Mouse (Mus musculus): ENCODE data around the gene Cpa1. TPM values are rescaled to one million over a fixed set of nuclear protein-coding genes. Genes with fewer than 3 reads are reported as not detected.

The Cpa1 gene
- 0.23 and 0.30 TPM in 2 replicates for polyA plus RNA-seq (2015; fragmentation: Nextera tagmentation; extraction: Ambion mirVana)

- DNase-seq (ENCODE audit: low spot score): no peak
Measured at GRCm38 (mm10) chr6:30638674-30639268, at the start of gene Cpa1. Gene Cpa1, plus strand, starts transcription at chr6:30639218.

GRCm38 (mm10) chr6:30589819-30590218, 49.2 kb upstream of the Cpa1 start:
- DNase-seq (ENCODE audit: low spot score): no peak

GRCm38 (mm10) chr6:30591851-30592404, 47.1 kb upstream of the Cpa1 start:
- DNase-seq (ENCODE audit: low spot score): no peak

- no peak for DNase-seq (ENCODE audit: low spot score)
Measured at GRCm38 (mm10) chr6:30592417-30592974, 46.5 kb upstream of the Cpa1 start.

- DNase-seq (ENCODE audit: low spot score): no peak
Measured at GRCm38 (mm10) chr6:30594364-30594763, 44.7 kb upstream of the Cpa1 start.

- DNase-seq (ENCODE audit: low spot score): no peak
Measured at GRCm38 (mm10) chr6:30596230-30596898, 42.7 kb upstream of the Cpa1 start.

GRCm38 (mm10) chr6:30600033-30600432, 39.0 kb upstream of the Cpa1 start:
- no peak for DNase-seq (ENCODE audit: low spot score)

GRCm38 (mm10) chr6:30600995-30601394, 38.0 kb upstream of the Cpa1 start:
- no peak for DNase-seq (ENCODE audit: low spot score)

GRCm38 (mm10) chr6:30604342-30604867, 34.6 kb upstream of the Cpa1 start:
- no peak for DNase-seq (ENCODE audit: low spot score)

GRCm38 (mm10) chr6:30605111-30605510, 33.9 kb upstream of the Cpa1 start:
- no peak for DNase-seq (ENCODE audit: low spot score)

GRCm38 (mm10) chr6:30605672-30606071, 33.3 kb upstream of the Cpa1 start:
- no peak for DNase-seq (ENCODE audit: low spot score)

GRCm38 (mm10) chr6:30610710-30611109, 28.3 kb upstream of the Cpa1 start, which contains the start of gene Cpa5:
Gene Cpa5, plus strand, starts transcription at chr6:30611010.
- no peak for DNase-seq (ENCODE audit: low spot score)

GRCm38 (mm10) chr6:30611212-30611611, 27.8 kb upstream of the Cpa1 start:
- DNase-seq (ENCODE audit: low spot score): no peak

- DNase-seq (ENCODE audit: low spot score): no peak
Measured at GRCm38 (mm10) chr6:30614251-30614650, 24.8 kb upstream of the Cpa1 start.

GRCm38 (mm10) chr6:30615741-30616140, 23.3 kb upstream of the Cpa1 start:
- DNase-seq (ENCODE audit: low spot score): no peak

- no peak for DNase-seq (ENCODE audit: low spot score)
Measured at GRCm38 (mm10) chr6:30616491-30616941, 22.5 kb upstream of the Cpa1 start.

GRCm38 (mm10) chr6:30617020-30617958, 21.7 kb upstream of the Cpa1 start:
- no peak for DNase-seq (ENCODE audit: low spot score)

- no peak for DNase-seq (ENCODE audit: low spot score)
Measured at GRCm38 (mm10) chr6:30617959-30618590, 20.9 kb upstream of the Cpa1 start.

- no peak for DNase-seq (ENCODE audit: low spot score)
Measured at GRCm38 (mm10) chr6:30618735-30619134, 20.3 kb upstream of the Cpa1 start.

GRCm38 (mm10) chr6:30619606-30620005, 19.4 kb upstream of the Cpa1 start:
- DNase-seq (ENCODE audit: low spot score): no peak
